Mouse (Mus musculus) B cell, adult 2 months (primary cell): Measurements from ENCODE around the gene Gucy2g.
"Not testable (repeated sequence)": the region's sequence is repeated elsewhere in the genome, so short reads cannot be mapped to it uniquely, and the experiment has no call there.

ENCODE experiments used
- DNase-seq, 2 experiments: peaks; one replicate each; pipeline ENCODE4 v3.0.0; 2022

The Gucy2g gene

DNA sequence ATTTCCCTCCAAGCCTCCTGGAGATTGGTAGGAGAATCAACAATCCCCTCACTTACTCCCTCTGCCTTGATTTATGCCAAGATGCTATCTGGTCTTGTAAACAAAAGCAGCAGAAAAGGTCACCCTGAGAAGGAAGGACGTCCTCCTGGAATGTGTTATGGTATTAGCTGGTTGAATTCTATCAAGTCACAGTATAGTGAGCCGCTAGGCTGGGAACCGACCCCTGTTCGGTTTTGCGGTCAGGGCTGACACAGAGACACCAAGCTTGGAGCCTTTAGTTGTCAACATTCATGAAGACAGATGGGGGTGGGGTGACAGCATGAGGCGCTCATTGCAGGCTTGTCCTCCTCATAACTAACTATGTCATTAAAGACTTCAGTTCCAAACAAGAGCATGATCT, 81.2 kb downstream of the Gucy2g start:
- no peak for DNase-seq

DNA sequence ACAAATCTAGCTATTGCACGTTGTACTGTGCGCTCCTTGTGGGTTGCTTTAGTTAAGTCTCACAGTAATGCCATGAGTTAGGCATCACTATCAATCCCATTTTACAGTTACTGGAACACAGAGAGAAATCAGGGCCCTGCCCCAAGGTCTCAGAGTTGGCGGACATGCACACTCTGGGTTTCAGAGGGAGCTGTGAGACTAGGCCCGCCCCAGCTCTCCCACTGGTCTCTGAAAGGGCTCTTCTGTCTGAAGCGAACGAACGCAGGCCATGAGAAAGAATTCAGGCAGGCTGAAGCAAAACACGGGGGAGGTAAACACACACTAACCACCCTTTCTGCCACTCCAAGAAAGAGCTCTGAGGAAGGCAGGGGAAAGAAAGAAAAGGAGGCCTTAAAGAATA, 82.4 kb downstream of the Gucy2g start:
- no peak for DNase-seq

DNA sequence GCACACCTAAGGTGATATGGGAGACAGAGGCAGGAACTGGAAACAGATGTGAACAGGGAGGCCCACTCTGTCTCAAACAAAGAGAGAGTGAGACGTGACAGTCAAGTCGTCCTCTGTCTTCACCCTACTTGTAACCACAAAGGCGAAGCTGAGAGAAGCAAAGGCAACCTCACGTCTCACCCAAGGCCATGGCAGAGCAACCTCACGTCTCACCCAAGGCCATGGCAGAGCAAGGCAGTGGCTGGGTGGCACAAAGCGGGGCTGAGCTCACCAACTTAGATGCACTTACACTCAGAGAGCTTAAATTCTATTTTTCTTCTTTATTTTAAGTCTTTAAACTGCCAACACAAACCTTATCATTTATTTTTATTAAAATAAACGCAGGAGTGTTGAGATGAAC, 84.0 kb downstream of the Gucy2g start:
- no peak for DNase-seq

DNA sequence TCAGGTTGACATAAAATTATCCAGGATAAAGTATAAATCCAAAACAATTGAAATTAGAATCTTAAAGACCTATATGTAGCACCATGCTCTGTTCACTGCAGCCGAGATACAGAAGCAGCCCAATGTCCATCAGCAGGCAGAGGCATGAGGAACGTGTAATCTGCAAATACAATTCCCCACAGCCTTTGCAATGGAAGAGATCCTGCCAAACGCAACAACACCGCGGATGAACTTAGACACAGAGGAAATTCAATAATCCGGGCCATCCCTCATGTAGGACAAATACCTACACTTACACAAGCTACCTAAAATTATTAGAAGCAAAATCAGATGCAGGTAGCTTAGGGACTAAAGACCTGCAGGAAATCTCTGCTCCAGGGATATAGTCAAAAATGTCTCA, 88.1 kb downstream of the Gucy2g start:
- no peak for DNase-seq

DNA sequence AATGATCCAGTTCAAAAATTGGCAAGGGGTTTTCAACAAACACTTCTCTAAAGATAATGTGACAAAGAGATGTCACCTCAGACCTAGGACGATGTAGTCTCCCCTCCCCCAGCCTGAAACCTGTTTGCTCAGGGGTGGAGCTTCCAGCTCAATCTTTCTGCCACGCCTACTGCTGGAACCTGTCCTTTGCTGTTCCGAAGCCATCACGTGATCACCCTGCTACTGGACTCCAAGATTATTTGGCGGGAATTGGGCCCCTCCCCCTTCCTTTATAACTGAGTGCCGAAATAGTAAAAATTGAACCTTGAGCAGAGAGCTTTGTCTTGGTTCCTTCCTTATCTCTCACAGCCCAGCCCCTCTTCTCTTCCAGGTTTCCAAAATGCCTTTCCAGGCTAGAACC, 88.8 kb downstream of the Gucy2g start:
- DNase-seq: not testable (repeated sequence)

DNA sequence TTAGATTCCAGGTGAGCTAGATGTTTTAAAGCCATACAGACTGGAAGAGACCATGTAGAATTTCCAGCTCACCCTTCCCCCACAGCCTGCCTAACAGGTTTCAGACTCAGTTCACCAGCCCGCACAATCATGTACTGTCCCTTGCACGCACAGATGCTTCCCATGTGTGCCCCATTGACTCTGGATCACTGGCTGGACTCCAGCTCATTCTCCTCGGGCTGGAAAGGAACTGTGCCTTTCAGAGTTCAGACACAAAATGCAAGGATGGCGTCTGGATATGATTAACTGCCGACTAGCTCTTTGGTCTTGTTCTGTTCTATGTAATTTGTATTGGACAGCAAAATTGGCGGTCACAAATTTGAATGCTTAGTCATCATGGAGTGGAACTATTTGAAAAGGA, 91.4 kb downstream of the Gucy2g start:
- DNase-seq: no peak

DNA sequence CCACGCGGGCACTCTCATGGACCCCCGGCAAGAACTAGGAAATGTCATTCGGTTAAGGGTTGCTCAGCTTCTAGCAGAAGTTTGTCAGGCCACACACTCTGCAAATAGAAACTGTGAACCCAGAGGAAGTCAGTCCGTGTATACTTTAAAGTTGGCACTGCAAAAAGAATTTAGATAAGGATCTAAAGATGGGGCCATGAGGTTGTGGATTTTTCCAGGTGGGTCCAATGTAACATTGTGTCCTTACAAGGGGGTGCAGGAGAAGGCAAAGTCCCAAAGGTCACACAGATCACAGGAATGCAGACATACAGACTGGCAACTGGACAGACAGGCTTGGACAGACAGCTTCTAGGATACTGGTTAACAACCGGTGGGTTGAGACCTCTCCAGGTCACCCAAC, 92.9 kb downstream of the Gucy2g start:
- DNase-seq: no peak
